Mouse (Mus musculus): ENCODE data around the gene Gm6871. TPM values are rescaled to one million over a fixed set of nuclear protein-coding genes. Genes with fewer than 3 reads are reported as not detected.

Gm6871 gene
- polyA plus RNA-seq (2014; fragmentation: Illumina TruSeq; extraction: RNeasy Lipid Tissue Mini Kit (QIAGEN cat#74804); ENCODE audit: low read depth, low replicate concordance) = not detected

DNA sequence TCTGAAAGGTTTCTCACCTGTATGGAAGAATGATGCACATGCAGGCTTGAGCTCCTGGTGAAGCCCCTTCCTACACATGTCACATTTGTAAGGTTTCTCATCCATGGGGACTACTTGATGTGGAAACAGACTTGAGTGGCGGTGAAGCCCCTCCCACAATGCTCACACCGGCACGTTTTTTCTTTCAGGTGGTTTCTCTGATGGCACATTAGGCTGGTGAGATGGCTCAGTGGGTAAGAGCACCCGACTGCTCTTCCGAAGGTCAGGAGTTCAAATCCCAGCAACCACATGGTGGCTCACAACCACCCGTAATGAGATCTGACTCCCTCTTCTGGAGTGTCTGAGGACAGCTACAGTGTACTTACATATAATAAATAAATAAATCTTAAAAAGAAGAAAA is at the start of gene Gm6871:
Gm6871 (minus strand) TSS at position 101 of the 400 bp plus-strand sequence.

DNA sequence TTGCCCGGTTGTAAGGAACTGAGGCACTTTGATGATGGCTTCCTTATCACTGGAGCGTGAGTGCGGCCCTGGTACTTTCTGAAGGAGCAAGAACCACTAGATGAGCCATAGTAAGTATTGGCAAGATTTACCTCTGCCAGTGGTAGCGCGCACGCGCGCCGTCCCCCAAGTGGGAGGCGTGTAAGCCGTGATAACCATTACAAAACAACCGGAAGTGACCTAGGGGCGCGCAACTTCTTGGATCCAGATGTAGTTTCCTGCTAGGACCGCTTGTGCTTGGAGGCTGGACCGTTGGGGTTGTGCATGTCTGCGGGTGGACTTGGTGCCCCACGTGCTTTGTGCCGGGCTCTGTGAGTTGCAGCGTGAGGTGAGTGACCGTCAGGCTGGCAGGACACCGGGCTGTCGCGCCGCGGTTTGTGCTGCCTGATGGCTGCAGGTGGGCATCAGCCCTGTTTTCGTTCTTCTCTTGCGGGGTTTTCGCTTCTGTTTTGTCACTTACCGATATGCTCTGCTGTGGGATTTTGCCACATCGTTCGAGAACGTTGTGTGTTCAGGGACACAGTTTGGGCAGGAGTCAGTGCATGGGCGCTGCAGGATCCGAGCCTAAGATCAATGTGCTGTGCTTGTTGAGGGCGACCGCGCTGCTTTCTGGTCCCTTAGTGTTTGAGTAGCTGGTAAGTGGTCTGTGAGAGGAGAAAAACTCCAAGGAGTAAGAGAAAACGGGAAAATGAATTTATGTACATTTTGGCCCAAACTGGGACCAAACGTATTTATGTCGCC is 25.8 kb upstream of the Gm6871 start, which contains the start of gene 2610021A01Rik:
2610021A01Rik (plus strand) TSS at position 197 of the 780 bp plus-strand sequence.

DNA sequence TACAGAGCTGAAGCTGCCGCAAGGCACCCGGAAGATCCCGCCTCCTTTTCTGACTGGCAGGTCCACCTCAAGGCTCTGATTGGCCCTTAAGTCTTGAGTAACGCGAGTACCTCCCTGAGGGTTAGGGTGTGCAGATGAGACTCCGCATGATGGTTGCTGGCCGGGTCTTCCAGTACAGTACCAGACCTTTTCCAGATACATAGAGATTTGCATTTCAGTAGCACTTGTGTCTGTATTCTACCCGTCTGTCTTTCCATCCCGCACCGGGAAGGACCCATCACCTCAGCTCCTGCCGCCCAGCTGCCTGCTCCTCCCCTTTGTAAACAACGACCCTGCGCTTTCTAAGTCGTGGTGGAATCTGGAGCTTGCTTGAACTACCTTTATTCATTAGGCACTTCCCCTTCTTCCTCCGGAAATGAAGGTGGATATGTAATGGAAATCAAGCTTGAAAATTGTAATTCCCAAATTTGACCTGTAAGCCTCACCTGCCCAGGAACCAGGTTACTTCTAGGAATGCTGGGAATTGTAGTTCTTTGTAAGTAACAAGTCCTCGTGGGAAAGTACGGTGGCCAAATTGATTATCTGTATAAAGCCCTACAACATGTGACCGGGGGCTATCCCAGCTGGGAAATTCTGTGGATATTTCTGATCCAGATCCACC is 73.9 kb downstream of the Gm6871 start, which contains the start of the genes Gm20449 and AW146154:
Gm20449 (minus strand) TSS at position 29 of the 661 bp plus-strand sequence.
AW146154 (minus strand) TSS at position 502 of the 661 bp plus-strand sequence.

Other genes starting within 250 kb of the Gm6871 start
- gene AI987944, start 180.3 kb downstream of the Gm6871 start, polyA plus RNA-seq (2014; fragmentation: Illumina TruSeq; extraction: RNeasy Lipid Tissue Mini Kit (QIAGEN cat#74804); ENCODE audit: low read depth, low replicate concordance) = 65.6 TPM
- gene Vmn2r57, start 125.0 kb downstream of the Gm6871 start, polyA plus RNA-seq (2014; fragmentation: Illumina TruSeq; extraction: RNeasy Lipid Tissue Mini Kit (QIAGEN cat#74804); ENCODE audit: low read depth, low replicate concordance) = 1.2 TPM
- 0.22 TPM for gene Gm20449, start 74.2 kb downstream of the Gm6871 start, polyA plus RNA-seq (2014; fragmentation: Illumina TruSeq; extraction: RNeasy Lipid Tissue Mini Kit (QIAGEN cat#74804); ENCODE audit: low read depth, low replicate concordance)
- 44.8 TPM for gene AW146154, start 73.8 kb downstream of the Gm6871 start, polyA plus RNA-seq (2014; fragmentation: Illumina TruSeq; extraction: RNeasy Lipid Tissue Mini Kit (QIAGEN cat#74804); ENCODE audit: low read depth, low replicate concordance)
- 35.9 TPM for gene 2610021A01Rik, start 25.6 kb upstream of the Gm6871 start, polyA plus RNA-seq (2014; fragmentation: Illumina TruSeq; extraction: RNeasy Lipid Tissue Mini Kit (QIAGEN cat#74804); ENCODE audit: low read depth, low replicate concordance)
- 62.5 TPM for gene Zfp788, start 59.5 kb upstream of the Gm6871 start, polyA plus RNA-seq (2014; fragmentation: Illumina TruSeq; extraction: RNeasy Lipid Tissue Mini Kit (QIAGEN cat#74804); ENCODE audit: low read depth, low replicate concordance)